Mouse (Mus musculus) heart, adult 2 months (tissue): ENCODE data around the gene Hmox1. TPM values are rescaled to one million over a fixed set of nuclear protein-coding genes. Genes with fewer than 3 reads are reported as not detected.

Experiments
- DNase-seq, 2 experiments: peaks; one replicate each; pipeline ENCODE4 v3.0.0; 2021
- H3K27ac ChIP-seq: fragments of 200-600 bp; 2 replicates; pipeline ENCODE4 v1.8.1; 2022
- H3K27me3 ChIP-seq: fragments of 200-500 bp; 2 replicates; pipeline ENCODE4 v1.6.1; 2012; ENCODE audit warnings: mild to moderate bottlenecking, low read length, inconsistent platforms, mixed read lengths; ENCODE audit not compliant: control insufficient read depth, insufficient read depth
- H3K36me3 ChIP-seq: fragments of 200-500 bp; 2 replicates; pipeline ENCODE4 v1.6.1; 2012; ENCODE audit warnings: low read length, inconsistent platforms; ENCODE audit not compliant: control insufficient read depth, insufficient read depth
- H3K4me1 ChIP-seq: fragments of 200-500 bp; 2 replicates; pipeline ENCODE4 v1.6.1; 2011; ENCODE audit warnings: low read length; ENCODE audit not compliant: control insufficient read depth, insufficient read depth
- H3K4me3 ChIP-seq: fragments of 200-600 bp; 2 replicates; pipeline ENCODE4 v1.8.1; 2022
- H3K79me2 ChIP-seq: fragments of 200-500 bp; replicated peaks from 2 replicates; pipeline ENCODE4 v1.6.1; 2012; ENCODE audit warnings: mild to moderate bottlenecking, inconsistent platforms, low read length, moderate library complexity, mixed read lengths; ENCODE audit not compliant: control insufficient read depth, insufficient read depth
- H3K9ac ChIP-seq: fragments of 200-500 bp; 2 replicates; pipeline ENCODE4 v1.6.1; 2012; ENCODE audit warnings: low read depth, mild to moderate bottlenecking, control low read depth, inconsistent platforms, low read length, mixed read lengths
- CTCF ChIP-seq: fragments of 200-600 bp; IDR thresholded peaks from 2 replicates; pipeline ENCODE4 v1.8.1; 2022; ENCODE audit warnings: antibody characterized with exemption, mild to moderate bottlenecking, moderate library complexity
- EP300 ChIP-seq: fragments of 200-500 bp; IDR thresholded peaks from 2 replicates; pipeline ENCODE4 v1.6.1; 2011; ENCODE audit warnings: low read depth, low read length, control low read depth; ENCODE audit not compliant: insufficient read depth
- POLR2A ChIP-seq: fragments of 200-500 bp; IDR thresholded peaks from 2 replicates; pipeline ENCODE4 v1.6.1; 2011; ENCODE audit warnings: mild to moderate bottlenecking, low read depth, low read length, control low read depth; ENCODE audit not compliant: insufficient read depth
- WGBS: fragments of 180-500 bp; shearing (Covaris S2); methylation state at CpG from one replicate; pipeline ENCODE4 v1.1.7; 2018; 5-methylcytosine and 5-hydroxymethylcytosine counted together
- intact Hi-C: fragments of 180-260 bp; cut with DNase I; formaldehyde crosslinking; loops from one replicate; pipeline ENCODE4 v1.15.1; 2025
- polyA plus RNA-seq: library from polyadenylated mRNA; depleted of rRNA; stranded (reverse); fragments of >200 nt; gene quantifications from 2 replicates; pipeline ENCODE4 v1.2.3, GENCODE M21; 2012; rRNA removed
- total RNA-seq, 2 experiments: library from RNA; stranded (reverse); gene quantifications; 2 replicates each; pipeline ENCODE4 v1.2.3; 2021

Gene Hmox1
- total and polyA plus RNA-seq, 3 experiments, result 7.7 to 11.9 (median 9.0) TPM

DNA sequence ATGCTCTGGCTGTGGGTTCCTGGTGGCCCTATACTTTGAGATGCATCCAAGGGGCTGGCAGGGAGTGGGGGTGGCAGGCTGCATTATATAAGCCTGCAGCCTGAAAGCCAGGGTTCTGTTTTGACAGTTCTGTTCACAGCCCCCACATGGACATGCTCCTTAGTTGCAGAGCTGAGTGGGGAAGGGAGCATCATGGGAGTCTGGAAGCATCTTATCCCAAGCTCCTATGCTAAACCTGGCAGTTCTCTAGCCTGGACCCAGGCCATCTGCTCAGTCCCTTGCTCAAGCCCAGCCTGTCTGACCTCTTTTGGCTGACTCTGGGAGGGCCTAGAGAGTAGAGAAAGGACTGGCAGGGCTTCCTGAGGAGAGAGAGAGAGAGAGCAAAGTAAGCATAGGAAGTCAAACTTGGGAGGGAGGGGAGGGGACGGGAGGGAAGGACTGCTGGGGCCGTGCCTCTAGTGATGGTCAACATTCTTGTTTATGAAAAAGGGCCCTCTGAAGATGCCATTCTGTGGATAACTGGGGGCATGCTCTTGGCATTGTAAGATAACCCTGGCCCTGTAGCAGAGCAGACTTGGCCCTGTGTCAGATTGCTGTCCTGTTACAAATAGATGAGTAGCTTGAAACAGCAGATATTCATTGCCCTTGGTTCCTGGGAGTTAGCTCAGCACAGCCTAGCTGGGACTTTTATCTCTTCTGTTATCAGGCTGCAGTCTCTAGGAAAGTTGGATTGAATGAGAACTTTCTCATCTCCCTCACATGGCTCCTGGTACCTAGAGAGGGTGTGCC is 41.4 kb downstream of the Hmox1 start:
- no peaks in the 10 kb centered on the region for H3K27me3 ChIP-seq
- no peak overlapping the region for H3K4me3 ChIP-seq
- intact Hi-C loops, result no loop called here
- no peak overlapping the region for H3K9ac ChIP-seq
- no peaks in the 10 kb centered on the region for H3K79me2 ChIP-seq
- no peak for TF ChIP-seq CTCF
- no peak for TF ChIP-seq EP300
- 25% methylated on average over 2 of the region's 2 CpGs for WGBS
- H3K4me1 ChIP-seq, result peaks cover 2% of the 10 kb centered on the region
- H3K36me3 ChIP-seq, result no peaks in the 10 kb centered on the region
- DNase-seq, result peak; percentile 67 to 80
- no peak overlapping the region for H3K27ac ChIP-seq

DNA sequence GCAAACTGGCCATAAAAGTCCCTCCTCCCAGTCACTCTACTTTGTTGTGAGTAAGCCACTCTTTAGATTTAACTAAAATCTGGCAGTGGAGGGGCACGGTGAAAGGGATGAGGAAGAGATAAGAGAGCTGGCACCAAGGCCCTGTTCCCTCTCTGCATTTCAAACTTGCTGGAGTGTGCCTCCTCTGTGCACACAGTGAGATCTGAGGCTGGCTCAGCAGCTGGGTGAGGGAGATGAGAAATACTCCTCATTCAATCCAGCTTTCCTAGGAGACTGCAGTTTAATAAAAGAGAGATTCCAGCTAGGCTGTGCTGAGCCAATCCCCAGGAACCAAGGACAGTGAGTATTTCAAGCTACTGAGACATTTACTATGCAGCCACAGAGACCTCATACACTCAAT is 42.3 kb downstream of the Hmox1 start:
- no peaks in the 10 kb centered on the region for H3K27me3 ChIP-seq
- H3K4me1 ChIP-seq, result peaks cover 2% of the 10 kb centered on the region
- 7% methylated on average over 1 of the region's 1 CpGs for WGBS
- H3K27ac ChIP-seq, result no peak overlapping the region
- no peak for TF ChIP-seq EP300
- no peak for TF ChIP-seq CTCF
- TF ChIP-seq POLR2A, result no peak
- DNase-seq, result no peak
- H3K4me3 ChIP-seq, result no peak overlapping the region
- H3K9ac ChIP-seq, result no peak overlapping the region
- no peaks in the 10 kb centered on the region for H3K36me3 ChIP-seq
- H3K79me2 ChIP-seq, result no peaks in the 10 kb centered on the region
- intact Hi-C loops, result no loop called here

DNA sequence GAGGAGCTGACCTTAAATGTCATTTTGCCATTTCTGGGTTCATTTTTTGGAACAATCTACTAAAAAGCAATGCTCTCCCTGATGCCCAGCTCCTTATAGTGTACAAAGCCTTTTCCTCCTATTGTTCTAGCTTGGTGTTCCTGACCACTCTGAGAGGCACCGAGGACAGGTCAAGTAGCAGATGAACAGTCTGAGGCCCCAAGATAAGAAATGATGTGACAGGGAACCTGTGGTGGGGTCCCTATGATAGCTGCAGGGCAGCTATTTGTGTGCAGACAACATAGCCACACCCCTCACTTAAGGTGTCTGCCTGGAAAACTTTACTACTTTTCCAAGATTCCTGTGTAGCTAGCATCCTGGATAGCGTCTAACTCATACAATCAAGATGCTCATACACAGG is 42.8 kb downstream of the Hmox1 start:
- intact Hi-C loops, result no loop called here
- H3K9ac ChIP-seq, result no peak overlapping the region
- DNase-seq, result no peak
- WGBS, result 48% methylated on average over 2 of the region's 2 CpGs
- no peak overlapping the region for H3K4me3 ChIP-seq
- no peaks in the 10 kb centered on the region for H3K36me3 ChIP-seq
- H3K4me1 ChIP-seq, result peaks cover 2% of the 10 kb centered on the region
- TF ChIP-seq POLR2A (no peak), CTCF (no peak)
- H3K27me3 ChIP-seq, result no peaks in the 10 kb centered on the region
- no peaks in the 10 kb centered on the region for H3K79me2 ChIP-seq
- no peak overlapping the region for H3K27ac ChIP-seq

DNA sequence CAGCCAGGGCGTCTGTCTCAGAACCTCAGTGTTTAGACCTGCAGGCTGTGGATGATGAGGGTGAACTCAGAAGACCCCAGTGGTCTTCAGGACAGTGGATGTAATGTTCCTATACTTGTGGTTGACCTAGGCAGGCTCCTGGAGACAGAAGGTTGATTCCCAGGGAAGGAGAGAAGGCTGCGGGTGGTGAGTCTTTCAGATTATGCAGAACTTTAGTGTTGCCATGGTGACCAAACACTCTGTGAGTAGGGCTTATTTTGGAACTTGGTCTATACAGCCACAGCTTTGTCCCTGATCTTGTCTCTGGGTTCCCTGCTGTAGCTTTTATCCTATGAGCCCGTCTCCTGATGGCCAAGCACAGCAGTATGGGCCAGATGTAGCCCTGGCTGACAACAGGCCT is 44.1 kb downstream of the Hmox1 start:
- DNase-seq, result no peak
- no peak overlapping the region for H3K9ac ChIP-seq
- WGBS, result 77% methylated on average over 3 of the region's 3 CpGs
- TF ChIP-seq EP300, result no peak
- no peak for TF ChIP-seq POLR2A
- TF ChIP-seq CTCF, result no peak
- no peaks in the 10 kb centered on the region for H3K79me2 ChIP-seq
- intact Hi-C loops, result no loop called here
- H3K27me3 ChIP-seq, result no peaks in the 10 kb centered on the region
- H3K4me1 ChIP-seq, result peaks cover 2% of the 10 kb centered on the region
- no peak overlapping the region for H3K4me3 ChIP-seq
- no peak overlapping the region for H3K27ac ChIP-seq
- H3K36me3 ChIP-seq, result no peaks in the 10 kb centered on the region

Other genes with a start within 250 kb of the Hmox1 start
- gene Isx, start 220.4 kb upstream of the Hmox1 start, total RNA-seq, result under 1 TPM in 1 of 2 experiments, not detected in 1; 0.18 TPM
- gene Isx, start 220.4 kb upstream of the Hmox1 start, polyA plus RNA-seq, result 0.18 TPM in 1 of 2 replicates, not detected in the other
- 10 to 100 TPM; 11.1 to 13.3 TPM for gene Hmgxb4, start 100.3 kb upstream of the Hmox1 start, total RNA-seq
- 10.6 and 15.3 TPM in 2 replicates for gene Hmgxb4, start 100.3 kb upstream of the Hmox1 start, polyA plus RNA-seq
- gene Tom1, start 59.9 kb upstream of the Hmox1 start, total RNA-seq, result 10 to 100 TPM; 67.6 to 74.3 TPM
- 146 and 164 TPM in 2 replicates for gene Tom1, start 59.9 kb upstream of the Hmox1 start, polyA plus RNA-seq
- gene Mcm5, start 15.9 kb downstream of the Hmox1 start, total RNA-seq, result 1 to 10 TPM; 3.4 to 3.7 TPM
- 3.4 and 4.1 TPM in 2 replicates for gene Mcm5, start 15.9 kb downstream of the Hmox1 start, polyA plus RNA-seq
- 1 to 10 TPM; 3.7 to 5.6 TPM for gene Rasd2, start 120.3 kb downstream of the Hmox1 start, total RNA-seq
- 2.8 and 2.9 TPM in 2 replicates for gene Rasd2, start 120.3 kb downstream of the Hmox1 start, polyA plus RNA-seq